Mouse (Mus musculus): Measurements from ENCODE around the gene Pi4kb. TPM values are rescaled to one million over a fixed set of nuclear protein-coding genes. Genes with fewer than 3 reads are reported as not detected.
A peak's percentile ranks its signal among the peaks of the same experiment; 100 is the strongest.

Pi4kb gene
- polyA plus RNA-seq, 1 experiment from 2014 or later: 25.6 TPM

DNA sequence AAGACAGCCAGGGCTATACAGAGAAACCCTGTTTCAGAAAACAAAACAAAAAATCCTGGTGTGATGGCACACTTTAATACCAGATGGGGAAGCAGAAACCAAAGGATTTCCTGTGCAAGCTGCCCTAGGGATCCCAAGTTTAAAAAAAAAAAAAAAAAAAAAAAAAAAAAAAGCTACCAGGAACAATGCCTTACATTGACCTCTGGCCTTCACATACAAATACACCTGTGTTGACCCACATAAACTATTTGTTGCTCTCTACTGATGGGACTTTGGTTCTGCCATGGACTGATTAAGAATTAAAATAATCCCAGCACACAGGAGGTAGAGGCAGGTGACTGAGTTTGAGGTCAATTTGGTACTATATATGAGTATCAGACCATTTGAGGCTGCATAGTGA lies 28.7 kb downstream of the Pi4kb start:
- ATAC-seq (ENCODE audit: insufficient number of reproducible peaks, insufficient read depth, low FRiP score, low TSS enrichment): no peak
- no peak overlapping the region for H3K4me3 ChIP-seq
- H3K9ac ChIP-seq: no peak overlapping the region
- no peak overlapping the region for H3K4me2 ChIP-seq (replicated peaks)
- no peak overlapping the region for H3K27ac ChIP-seq
- H3K4me1 ChIP-seq: no peaks in the 10 kb centered on the region
- no peaks in the 10 kb centered on the region for H3K9me3 ChIP-seq
- peaks cover 85% of the 10 kb centered on the region for H3K36me3 ChIP-seq
- H3K27me3 ChIP-seq: no peaks in the 10 kb centered on the region

- H3K9ac ChIP-seq: no peak overlapping the region
- no peak overlapping the region for H3K4me3 ChIP-seq
- no peak overlapping the region for H3K27ac ChIP-seq
- no peaks in the 10 kb centered on the region for H3K27me3 ChIP-seq
- H3K9me3 ChIP-seq: no peaks in the 10 kb centered on the region
- no peak overlapping the region for H3K4me2 ChIP-seq (replicated peaks)
- no peaks in the 10 kb centered on the region for H3K4me1 ChIP-seq
- no peak for ATAC-seq (ENCODE audit: insufficient number of reproducible peaks, insufficient read depth, low FRiP score, low TSS enrichment)
- WGBS: 88% methylated on average over 3 of the region's 3 CpGs
- H3K36me3 ChIP-seq: peaks cover 86% of the 10 kb centered on the region
Observed at GRCm38 (mm10) chr3:95005651-95006050, 31.1 kb downstream of the Pi4kb start.

GRCm38 (mm10) chr3:95007706-95008105 lies 33.2 kb downstream of the Pi4kb start:
- Histone ChIP-seq H3K27ac (no peak overlapping the region), H3K36me3 (peaks cover 84% of the 10 kb centered on the region), H3K9me3 (no peaks in the 10 kb centered on the region), H3K4me3 (no peak overlapping the region), H3K4me1 (no peaks in the 10 kb centered on the region), H3K9ac (no peak overlapping the region), H3K4me2 (replicated peaks) (no peak overlapping the region), H3K27me3 (no peaks in the 10 kb centered on the region)
- WGBS: 82% methylated on average over 9 of the region's 9 CpGs
- ATAC-seq (ENCODE audit: insufficient number of reproducible peaks, insufficient read depth, low FRiP score, low TSS enrichment): no peak

GRCm38 (mm10) chr3:95010396-95010795 lies 35.9 kb downstream of the Pi4kb start:
- ATAC-seq (ENCODE audit: insufficient number of reproducible peaks, insufficient read depth, low FRiP score, low TSS enrichment): no peak
- 92% methylated on average over 7 of the region's 7 CpGs for WGBS
- Histone ChIP-seq H3K4me3 (no peak overlapping the region), H3K4me1 (peaks cover 16% of the 10 kb centered on the region), H3K27ac (no peak overlapping the region), H3K27me3 (no peaks in the 10 kb centered on the region), H3K9me3 (no peaks in the 10 kb centered on the region), H3K4me2 (replicated peaks) (no peak overlapping the region), H3K36me3 (peaks cover 66% of the 10 kb centered on the region), H3K9ac (no peak overlapping the region)

DNA sequence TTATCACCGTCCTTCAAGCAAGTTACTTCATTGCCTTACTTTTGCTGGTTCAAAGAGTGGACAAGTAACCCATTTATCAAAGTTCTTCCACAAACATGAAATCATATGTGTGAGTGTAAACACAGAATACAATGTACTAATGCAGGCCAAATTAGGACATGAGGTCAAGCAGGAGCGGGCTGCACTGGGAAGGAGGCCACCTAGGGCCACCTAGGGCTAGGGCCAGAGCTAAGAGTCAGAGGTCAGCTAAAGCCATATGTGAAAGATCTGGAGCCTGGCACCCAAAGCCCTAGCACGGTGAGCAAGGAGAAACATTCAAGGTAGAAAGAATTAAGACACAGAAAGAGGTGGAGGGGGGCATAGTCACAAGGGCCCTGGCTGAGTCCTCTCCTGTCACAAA lies 38.5 kb downstream of the Pi4kb start:
- WGBS: 59% methylated on average over 3 of the region's 3 CpGs
- Histone ChIP-seq H3K9ac (no peak overlapping the region), H3K4me2 (replicated peaks) (peak overlapping the region; percentile 88; the same call in 1 of the 2 replicates), H3K27ac (no peak overlapping the region), H3K36me3 (peaks cover 44% of the 10 kb centered on the region), H3K27me3 (no peaks in the 10 kb centered on the region), H3K9me3 (no peaks in the 10 kb centered on the region), H3K4me1 (peaks cover 20% of the 10 kb centered on the region), H3K4me3 (no peak overlapping the region)
- ATAC-seq (ENCODE audit: insufficient number of reproducible peaks, insufficient read depth, low FRiP score, low TSS enrichment): no peak

DNA sequence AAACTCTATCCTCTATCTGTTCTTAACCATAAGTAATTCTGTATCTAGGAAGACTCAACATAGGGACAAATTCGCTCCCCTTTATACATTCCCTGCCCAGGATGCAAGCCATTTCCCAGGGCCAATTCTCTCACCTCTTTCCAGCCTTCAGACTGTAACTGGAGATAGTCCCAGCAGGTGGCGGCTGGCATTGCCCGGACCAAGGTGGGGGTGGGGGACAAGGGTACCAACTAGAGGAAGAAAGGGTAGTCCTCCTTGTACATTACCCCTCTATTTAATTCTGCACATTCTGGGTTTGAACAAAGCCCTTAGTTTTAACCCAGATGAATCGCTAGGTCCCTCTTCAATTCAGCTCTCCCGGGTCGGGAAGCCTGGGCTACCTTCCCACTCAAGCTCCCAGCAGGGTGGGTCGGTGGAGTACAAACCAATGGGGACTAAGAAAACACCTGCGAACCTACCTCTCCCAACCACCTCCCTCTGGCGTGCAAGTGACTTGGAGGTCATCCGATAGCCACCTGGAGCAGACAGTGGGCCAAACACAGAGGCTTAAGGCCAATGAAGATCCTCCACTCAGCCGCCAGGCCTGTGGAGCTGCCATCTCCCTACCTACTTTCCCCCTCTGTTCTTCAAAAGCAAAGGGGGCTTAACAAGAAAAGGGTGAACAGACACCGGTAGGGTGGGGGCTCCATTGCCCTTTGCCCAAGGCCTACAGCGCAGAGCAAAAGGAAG lies 39.3 kb downstream of the Pi4kb start:
- peak overlapping the region; percentile 94; the same call in 1 of the 2 replicates for H3K27ac ChIP-seq
- ATAC-seq (ENCODE audit: insufficient number of reproducible peaks, insufficient read depth, low FRiP score, low TSS enrichment): no peak

GRCm38 (mm10) chr3:95014428-95015151 lies 40.1 kb downstream of the Pi4kb start:
- H3K36me3 ChIP-seq: peaks cover 28% of the 10 kb centered on the region
- under 1% methylated on average over 44 of the region's 44 CpGs for WGBS
- ATAC-seq (ENCODE audit: insufficient number of reproducible peaks, insufficient read depth, low FRiP score, low TSS enrichment): no peak
- peak overlapping the region; percentile 94 for H3K27ac ChIP-seq
- H3K9me3 ChIP-seq: no peaks in the 10 kb centered on the region
- peak overlapping the region; percentile 73 for H3K9ac ChIP-seq
- peak overlapping the region; percentile 88 for H3K4me2 ChIP-seq (replicated peaks)
- H3K4me1 ChIP-seq: peaks cover 20% of the 10 kb centered on the region
- no peaks in the 10 kb centered on the region for H3K27me3 ChIP-seq
- peak overlapping the region; percentile 77 for H3K4me3 ChIP-seq

More for the DNA sequence above, 39.3 kb downstream of the Pi4kb start:
- Histone ChIP-seq H3K36me3 (peaks cover 35% of the 10 kb centered on the region), H3K9me3 (no peaks in the 10 kb centered on the region), H3K4me3 (peak overlapping the region; percentile 77), H3K4me2 (replicated peaks) (peak overlapping the region; percentile 88), H3K27me3 (no peaks in the 10 kb centered on the region), H3K4me1 (peaks cover 20% of the 10 kb centered on the region), H3K9ac (peak overlapping the region; percentile 73)
- WGBS: 14% methylated on average over 13 of the region's 13 CpGs

DNA sequence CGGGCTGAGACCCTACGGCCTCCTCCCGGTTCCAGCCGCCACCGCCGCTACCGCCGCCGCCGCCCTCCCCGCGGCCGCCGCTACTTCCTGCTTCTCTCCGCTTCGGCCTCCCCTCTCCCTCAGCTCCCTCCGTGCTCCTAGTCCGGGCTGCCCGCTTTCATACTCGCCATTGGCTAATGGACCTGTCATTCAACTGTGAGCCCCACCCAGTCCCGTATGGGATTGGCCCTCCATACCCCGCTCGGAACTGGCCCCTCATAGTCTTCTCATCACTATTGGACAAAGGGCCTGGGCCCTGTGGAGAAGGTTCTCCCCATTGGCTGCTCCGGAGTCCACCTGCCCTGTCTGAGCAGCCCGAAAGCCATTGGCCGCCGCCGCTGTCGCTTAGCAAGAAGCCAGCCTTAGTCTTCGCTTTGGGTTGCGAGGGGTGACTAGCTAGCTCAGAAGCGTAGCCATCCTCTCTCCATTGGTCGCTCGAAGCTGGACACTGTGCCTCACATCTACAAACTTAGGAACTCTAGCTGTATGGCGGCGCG lies 40.9 kb downstream of the Pi4kb start, which contains the start of gene Zfp687:
TSS of gene Zfp687 (minus strand) at position 112 of the 536 bp plus-strand sequence.
- Histone ChIP-seq H3K4me1 (peaks cover 20% of the 10 kb centered on the region), H3K9me3 (no peaks in the 10 kb centered on the region), H3K36me3 (peaks cover 19% of the 10 kb centered on the region), H3K4me2 (replicated peaks) (peak within 1 kb of the TSS; percentile 88), H3K9ac (peak within 1 kb of the TSS; percentile 73), H3K27ac (peak within 1 kb of the TSS; percentile 94), H3K27me3 (no peaks in the 10 kb centered on the region), H3K4me3 (peak within 1 kb of the TSS; percentile 77)
- ATAC-seq (ENCODE audit: insufficient number of reproducible peaks, insufficient read depth, low FRiP score, low TSS enrichment): peak; percentile 100
- WGBS: under 1% methylated on average over 27 of the region's 37 CpGs

DNA sequence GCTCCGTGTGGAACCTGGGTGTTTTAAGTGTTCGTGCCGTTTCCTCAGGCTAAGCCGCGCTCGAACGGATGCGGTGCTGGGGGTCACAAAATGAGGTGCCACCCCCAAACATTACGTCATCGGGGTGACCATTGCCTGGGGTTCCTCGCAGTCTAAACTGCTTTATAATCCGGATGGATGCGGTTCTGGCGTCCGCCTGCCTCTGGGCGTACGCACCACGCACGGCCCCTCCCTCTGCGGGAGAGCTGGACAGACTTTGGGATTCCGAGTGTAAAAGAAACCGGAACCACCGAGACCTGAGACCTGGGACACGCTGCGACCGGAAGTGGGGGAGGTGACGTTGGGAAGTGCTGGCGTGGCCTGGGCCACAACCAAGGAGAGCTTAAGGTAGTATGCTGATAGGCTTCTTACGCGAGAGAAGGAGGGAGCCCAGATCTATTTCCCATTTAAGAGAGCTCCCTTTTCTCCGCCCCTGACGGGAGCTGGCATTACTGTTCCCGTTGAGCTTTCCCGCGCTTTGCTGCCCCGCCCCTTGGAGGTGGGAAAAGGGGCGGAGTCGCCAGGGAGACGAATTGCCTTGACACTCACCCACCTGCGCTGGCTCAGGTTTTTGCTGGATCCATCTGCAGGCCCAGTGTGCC lies 41.5 kb downstream of the Pi4kb start:
- H3K9me3 ChIP-seq: no peaks in the 10 kb centered on the region
- peak overlapping the region; percentile 94 for H3K27ac ChIP-seq
- peak overlapping the region; percentile 77 for H3K4me3 ChIP-seq
- WGBS: under 1% methylated on average over 40 of the region's 40 CpGs
- H3K36me3 ChIP-seq: peaks cover 13% of the 10 kb centered on the region
- ATAC-seq (ENCODE audit: insufficient number of reproducible peaks, insufficient read depth, low FRiP score, low TSS enrichment): peak; percentile 77
- H3K4me2 ChIP-seq (replicated peaks): peak overlapping the region; percentile 62
- H3K4me1 ChIP-seq: peaks cover 20% of the 10 kb centered on the region
- peak overlapping the region; percentile 64 for H3K9ac ChIP-seq
- H3K27me3 ChIP-seq: no peaks in the 10 kb centered on the region

- Histone ChIP-seq H3K36me3 (peaks cover 8% of the 10 kb centered on the region), H3K4me3 (peak overlapping the region; percentile 77), H3K27ac (peak overlapping the region; percentile 94), H3K27me3 (no peaks in the 10 kb centered on the region), H3K4me1 (peaks cover 20% of the 10 kb centered on the region), H3K4me2 (replicated peaks) (peak overlapping the region; percentile 62), H3K9me3 (no peaks in the 10 kb centered on the region), H3K9ac (peak overlapping the region; percentile 64)
- WGBS: 6% methylated on average over 21 of the region's 21 CpGs
- no peak for ATAC-seq (ENCODE audit: insufficient number of reproducible peaks, insufficient read depth, low FRiP score, low TSS enrichment)
Observed at GRCm38 (mm10) chr3:95016532-95017056, 42.1 kb downstream of the Pi4kb start.

DNA sequence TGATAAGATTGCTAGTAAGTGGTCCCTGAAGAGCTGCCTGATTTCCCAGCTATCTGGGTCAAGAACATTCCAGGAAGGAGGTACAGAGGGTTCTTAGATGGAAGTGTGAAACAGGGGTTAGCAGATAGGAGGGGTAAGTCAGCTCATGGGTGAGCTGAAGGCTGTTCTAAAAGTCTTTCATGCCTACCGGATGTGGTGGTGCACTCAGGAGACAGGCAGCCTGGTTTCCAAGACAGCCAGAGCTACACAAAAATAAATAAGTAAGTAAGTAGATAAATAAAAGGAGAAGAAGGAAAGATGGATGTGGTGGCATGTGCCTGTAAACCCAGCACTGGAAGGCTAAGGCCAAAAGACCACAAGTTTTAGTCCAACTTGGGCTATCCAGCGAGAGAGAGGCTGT lies 44.2 kb downstream of the Pi4kb start:
- no peak overlapping the region for H3K4me3 ChIP-seq
- ATAC-seq (ENCODE audit: insufficient number of reproducible peaks, insufficient read depth, low FRiP score, low TSS enrichment): no peak
- H3K4me2 ChIP-seq (replicated peaks): no peak overlapping the region
- H3K36me3 ChIP-seq: no peaks in the 10 kb centered on the region
- 75% methylated on average over 2 of the region's 2 CpGs for WGBS
- H3K9me3 ChIP-seq: no peaks in the 10 kb centered on the region
- no peak overlapping the region for H3K9ac ChIP-seq
- H3K27ac ChIP-seq: no peak overlapping the region
- peaks cover 10% of the 10 kb centered on the region for H3K4me1 ChIP-seq
- no peaks in the 10 kb centered on the region for H3K27me3 ChIP-seq
